Mouse (Mus musculus): ENCODE data around the gene Gm20388.

- TF ChIP-seq GATA1 (IDR thresholded peaks at IDR 0.05; ENCODE audit: low read length) (no peak), TAL1 (IDR thresholded peaks at IDR 0.05; ENCODE audit: low read length) (no peak)
Measured at GRCm38 (mm10) chr8:121086004-121086900, 1175.6 kb downstream of the Gm20388 start.

All from erythroblast, embryonic 14.5 days (primary cell).